Mouse (Mus musculus) MEL (cell line): ENCODE data around the gene Ola1. TPM values are rescaled to one million over a fixed set of nuclear protein-coding genes. Genes with fewer than 3 reads are reported as not detected.

Experiments
- DNase-seq: peaks from one replicate; pipeline ENCODE4 v3.0.0; 2011; ENCODE audit warnings: low read depth, low spot score
- H3K27ac ChIP-seq: 2 replicates; pipeline ENCODE4 v1.5.1; 2012; ENCODE audit warnings: low read depth, mild to moderate bottlenecking, control low read depth, low read length, moderate library complexity; ENCODE audit not compliant: control insufficient read depth
- H3K27me3 ChIP-seq, 2 experiments: fragments of 150-350 bp in 1 of 2; sonication (generic) in 1 of 2; 2 replicates each; pipeline ENCODE4 v1.6.1; 2012; ENCODE audit warnings: low read length in 2 of 2, mild to moderate bottlenecking in 2 of 2, improper control_type of control experiment in 1 of 2, moderate library complexity in 1 of 2; ENCODE audit not compliant: insufficient read depth in 2 of 2, control insufficient read depth in 1 of 2
- H3K36me3 ChIP-seq, 2 experiments: 2 replicates each; pipeline ENCODE4 v1.6.1; 2012 to 2014; ENCODE audit warnings: low read length in 2 of 2, improper control_type of control experiment in 1 of 2, inconsistent platforms in 1 of 2, mild to moderate bottlenecking in 1 of 2; ENCODE audit not compliant: insufficient read depth in 2 of 2, control insufficient read depth in 1 of 2
- H3K4me1 ChIP-seq, 2 experiments: fragments of 150-350 bp in 1 of 2; sonication (generic) in 1 of 2; 2 replicates each; pipeline ENCODE4 v1.6.1; 2012; ENCODE audit warnings: low read length in 2 of 2, improper control_type of control experiment in 1 of 2, mild to moderate bottlenecking in 1 of 2; ENCODE audit not compliant: insufficient read depth in 2 of 2, control insufficient read depth in 1 of 2
- H3K4me3 ChIP-seq, 2 experiments: fragments of 150-350 bp in 1 of 2; sonication (generic) in 1 of 2; 2 replicates each; pipeline ENCODE4 v1.5.1; 2012; ENCODE audit warnings: low read depth in 2 of 2, low read length in 2 of 2, mild to moderate bottlenecking in 2 of 2, moderate library complexity in 2 of 2, control low read depth in 1 of 2, improper control_type of control experiment in 1 of 2; ENCODE audit not compliant: control insufficient read depth in 1 of 2, insufficient read depth in 1 of 2
- H3K79me2 ChIP-seq: 2 replicates; pipeline ENCODE4 v1.6.1; 2012; ENCODE audit warnings: mild to moderate bottlenecking, low read length, moderate library complexity; ENCODE audit not compliant: control insufficient read depth, poor library complexity, insufficient read depth
- H3K9ac ChIP-seq: 2 replicates; pipeline ENCODE4 v1.6.1; 2012; ENCODE audit warnings: low read depth, mild to moderate bottlenecking, control low read depth, low read length, moderate library complexity; ENCODE audit not compliant: control insufficient read depth, poor library complexity, severe bottlenecking
- H3K9me3 ChIP-seq: fragments of 150-350 bp; sonication (generic); replicated peaks from 2 replicates; pipeline ENCODE4 v1.6.1; 2012; ENCODE audit warnings: mild to moderate bottlenecking, low read length, improper control_type of control experiment, moderate library complexity; ENCODE audit not compliant: insufficient read depth
- CHD1 ChIP-seq: IDR thresholded peaks from 2 replicates; pipeline ENCODE4 v1.6.1; 2012; ENCODE audit warnings: low read depth, mild to moderate bottlenecking, inconsistent platforms, low read length, improper control_type of control experiment
- E2F4 ChIP-seq: IDR thresholded peaks from 2 replicates; pipeline ENCODE4 v1.6.1; 2011; ENCODE audit warnings: low read depth, low read length, improper control_type of control experiment, borderline replicate concordance
- ELF1 ChIP-seq: IDR thresholded peaks from 2 replicates; pipeline ENCODE4 v1.6.1; 2014; ENCODE audit warnings: low read depth, mild to moderate bottlenecking, inconsistent platforms, low read length, improper control_type of control experiment, moderate library complexity
- EP300 ChIP-seq, 2 experiments: IDR thresholded peaks; 2 replicates each; pipeline ENCODE4 v1.6.1; 2011; ENCODE audit warnings: improper control_type of control experiment in 2 of 2, low read length in 2 of 2, low read depth in 1 of 2, mild to moderate bottlenecking in 1 of 2
- ETS1 ChIP-seq: IDR thresholded peaks from 2 replicates; pipeline ENCODE4 v1.6.1; 2012; ENCODE audit warnings: low read depth, mild to moderate bottlenecking, inconsistent platforms, low read length, improper control_type of control experiment, moderate library complexity
- JUND ChIP-seq: IDR thresholded peaks from 2 replicates; pipeline ENCODE4 v1.6.1; 2011; ENCODE audit warnings: low read depth, mild to moderate bottlenecking, improper control_type of control experiment, low read length
- MAX ChIP-seq: IDR thresholded peaks from 2 replicates; pipeline ENCODE4 v1.6.1; 2011; ENCODE audit warnings: low read length, improper control_type of control experiment
- MEF2A ChIP-seq: IDR thresholded peaks from 2 replicates; pipeline ENCODE4 v1.6.1; 2014; ENCODE audit warnings: low read depth, mild to moderate bottlenecking, inconsistent platforms, low read length, improper control_type of control experiment; ENCODE audit not compliant: poor library complexity, insufficient replicate concordance, severe bottlenecking; ENCODE audit errors: extremely low read depth
- MXI1 ChIP-seq: IDR thresholded peaks from 2 replicates; pipeline ENCODE4 v1.6.1; 2011; ENCODE audit warnings: mild to moderate bottlenecking, low read depth, low read length, improper control_type of control experiment
- MYB ChIP-seq: IDR thresholded peaks from 2 replicates; pipeline ENCODE4 v1.6.1; 2011; ENCODE audit warnings: mild to moderate bottlenecking, low read depth, low read length, improper control_type of control experiment
- MYC ChIP-seq: IDR thresholded peaks from 2 replicates; pipeline ENCODE4 v1.6.1; 2011; ENCODE audit warnings: low read depth, mild to moderate bottlenecking, low read length, improper control_type of control experiment, moderate library complexity
- NRF1 ChIP-seq: IDR thresholded peaks from 2 replicates; pipeline ENCODE4 v1.6.1; 2014; ENCODE audit warnings: low read depth, mild to moderate bottlenecking, inconsistent platforms, low read length, improper control_type of control experiment, moderate library complexity; ENCODE audit not compliant: poor library complexity, insufficient read depth, severe bottlenecking
- POLR2AphosphoS5 ChIP-seq: IDR thresholded peaks from 2 replicates; pipeline ENCODE4 v1.6.1; 2012; ENCODE audit warnings: low read depth, borderline replicate concordance, mild to moderate bottlenecking, inconsistent platforms, low read length, moderate library complexity, mixed read lengths
- RCOR1 ChIP-seq: IDR thresholded peaks from 2 replicates; pipeline ENCODE4 v1.6.1; 2012; ENCODE audit warnings: low read depth, mild to moderate bottlenecking, inconsistent platforms, low read length, improper control_type of control experiment
- SMC3 ChIP-seq: IDR thresholded peaks from 2 replicates; pipeline ENCODE4 v1.6.1; 2011; ENCODE audit warnings: low read depth, low read length, improper control_type of control experiment
- TCF12 ChIP-seq: IDR thresholded peaks from 2 replicates; pipeline ENCODE4 v1.6.1; 2014; ENCODE audit warnings: low read depth, mild to moderate bottlenecking, inconsistent platforms, low read length, improper control_type of control experiment, moderate library complexity
- UBTF ChIP-seq: IDR thresholded peaks from 2 replicates; pipeline ENCODE4 v1.6.1; 2012; ENCODE audit warnings: low read depth, mild to moderate bottlenecking, inconsistent platforms, low read length, improper control_type of control experiment, moderate library complexity, borderline replicate concordance; ENCODE audit not compliant: insufficient read depth
- USF1 ChIP-seq: IDR thresholded peaks from 2 replicates; pipeline ENCODE4 v1.6.1; 2014; ENCODE audit warnings: low read depth, mild to moderate bottlenecking, inconsistent platforms, low read length, improper control_type of control experiment, moderate library complexity
- USF2 ChIP-seq, 2 experiments: IDR thresholded peaks; 2 replicates each; pipeline ENCODE4 v1.6.1; 2011 to 2012; ENCODE audit warnings: improper control_type of control experiment in 2 of 2, low read length in 2 of 2, borderline replicate concordance in 1 of 2, inconsistent platforms in 1 of 2, low read depth in 1 of 2, mild to moderate bottlenecking in 1 of 2; ENCODE audit not compliant: insufficient read depth in 1 of 2
- ZC3H11A ChIP-seq: IDR thresholded peaks from 2 replicates; pipeline ENCODE4 v1.6.1; 2012; ENCODE audit warnings: low read depth, mild to moderate bottlenecking, inconsistent platforms, low read length, improper control_type of control experiment
- ZMIZ1 ChIP-seq: IDR thresholded peaks from 2 replicates; pipeline ENCODE4 v1.6.1; 2012; ENCODE audit warnings: low read depth, mild to moderate bottlenecking, inconsistent platforms, low read length, improper control_type of control experiment, moderate library complexity
- ZNF384 ChIP-seq: IDR thresholded peaks from 2 replicates; pipeline ENCODE4 v1.6.1; 2012; ENCODE audit warnings: low read depth, mild to moderate bottlenecking, inconsistent platforms, low read length, improper control_type of control experiment
- polyA plus RNA-seq, 2 experiments: library from polyadenylated mRNA; stranded (reverse) in 1 of 2; unstranded in 1 of 2; fragments of >175 nt in 1 of 2; fragments of >200 nt in 1 of 2; gene quantifications; 2 replicates each; pipeline versions ENCODE4 v1.2.1 to v1.2.4; 2012; ENCODE audit warnings: low replicate concordance in 2 of 2, low read depth in 1 of 2; ENCODE audit not compliant: insufficient read length in 2 of 2, insufficient read depth in 1 of 2, missing spikeins in 1 of 2
- total RNA-seq: library from RNA; depleted of rRNA; stranded (reverse); fragments of 300-350 nt; gene quantifications from 2 replicates; pipeline ENCODE4 v1.2.3, GENCODE M21; 2012

Gene Ola1
- total and polyA plus RNA-seq, 3 experiments: 69.7 to 86.0 TPM; not detected in 1

- Histone ChIP-seq H3K9ac (no peak overlapping the region), H3K4me1 (peaks cover 0 to under 1% of the 10 kb centered on the region in 2 experiments; a peak in 1 of 4 replicates), H3K4me3 (no peak overlapping the region), H3K9me3 (no peaks in the 10 kb centered on the region), H3K36me3 (no peaks in the 10 kb centered on the region), H3K27ac (no peak overlapping the region), H3K27me3 (no peaks in the 10 kb centered on the region)
- TF ChIP-seq MEF2A (no peak), ETS1 (no peak), EP300 (IDR thresholded peaks at IDR 0.05; ENCODE audit: low read depth in 1 of 2, low read length in 2 of 2) (no peak), TCF12 (no peak), SMC3 (no peak), ZC3H11A (no peak), JUND (no peak)
- TF ChIP-seq, all 39 proteins: peak for 0
- no peaks in the 10 kb centered on the region for H3K79me2 ChIP-seq
- no peak for DNase-seq
Measured at GRCm38 (mm10) chr2:73264611-73265195, 46.0 kb upstream of the Ola1 start.

GRCm38 (mm10) chr2:73263794-73264610, 45.3 kb upstream of the Ola1 start:
- no peak for TF ChIP-seq POLR2AphosphoS5
- no peak for TF ChIP-seq MYB
- no peak for TF ChIP-seq UBTF
- no peak for TF ChIP-seq MXI1
- no peak for TF ChIP-seq JUND
- no peak for TF ChIP-seq NRF1
- no peak for TF ChIP-seq RCOR1
- no peak for TF ChIP-seq ZMIZ1
- no peak for TF ChIP-seq ZNF384
- no peak for TF ChIP-seq ELF1
- TF ChIP-seq CHD1: no peak
- TF ChIP-seq MYC: no peak
- TF ChIP-seq E2F4: no peak
- no peak for TF ChIP-seq USF2 (IDR thresholded peaks at IDR 0.05; ENCODE audit: borderline replicate concordance in 1 of 2, insufficient read depth in 1 of 2, low read depth in 1 of 2, low read length in 2 of 2)
- no peak for TF ChIP-seq MAX
- TF ChIP-seq USF1: no peak
- no peaks in the 10 kb centered on the region for H3K9me3 ChIP-seq
- no peaks in the 10 kb centered on the region for H3K36me3 ChIP-seq
- no peak overlapping the region for H3K27ac ChIP-seq
- H3K4me1 ChIP-seq: peaks cover 0 to 2% of the 10 kb centered on the region in 2 experiments; a peak in 1 of 4 replicates
- DNase-seq: no peak
- H3K27me3 ChIP-seq: no peaks in the 10 kb centered on the region
- no peak overlapping the region for H3K9ac ChIP-seq
- no peaks in the 10 kb centered on the region for H3K79me2 ChIP-seq
- H3K4me3 ChIP-seq: no peak overlapping the region
